Mouse (Mus musculus): ENCODE measurements around the gene Fbxo40. TPM values are rescaled to one million over a fixed set of nuclear protein-coding genes. Genes with fewer than 3 reads are reported as not detected.

The Fbxo40 gene
- polyA plus RNA-seq, 1 experiment = 0.03 TPM

DNA sequence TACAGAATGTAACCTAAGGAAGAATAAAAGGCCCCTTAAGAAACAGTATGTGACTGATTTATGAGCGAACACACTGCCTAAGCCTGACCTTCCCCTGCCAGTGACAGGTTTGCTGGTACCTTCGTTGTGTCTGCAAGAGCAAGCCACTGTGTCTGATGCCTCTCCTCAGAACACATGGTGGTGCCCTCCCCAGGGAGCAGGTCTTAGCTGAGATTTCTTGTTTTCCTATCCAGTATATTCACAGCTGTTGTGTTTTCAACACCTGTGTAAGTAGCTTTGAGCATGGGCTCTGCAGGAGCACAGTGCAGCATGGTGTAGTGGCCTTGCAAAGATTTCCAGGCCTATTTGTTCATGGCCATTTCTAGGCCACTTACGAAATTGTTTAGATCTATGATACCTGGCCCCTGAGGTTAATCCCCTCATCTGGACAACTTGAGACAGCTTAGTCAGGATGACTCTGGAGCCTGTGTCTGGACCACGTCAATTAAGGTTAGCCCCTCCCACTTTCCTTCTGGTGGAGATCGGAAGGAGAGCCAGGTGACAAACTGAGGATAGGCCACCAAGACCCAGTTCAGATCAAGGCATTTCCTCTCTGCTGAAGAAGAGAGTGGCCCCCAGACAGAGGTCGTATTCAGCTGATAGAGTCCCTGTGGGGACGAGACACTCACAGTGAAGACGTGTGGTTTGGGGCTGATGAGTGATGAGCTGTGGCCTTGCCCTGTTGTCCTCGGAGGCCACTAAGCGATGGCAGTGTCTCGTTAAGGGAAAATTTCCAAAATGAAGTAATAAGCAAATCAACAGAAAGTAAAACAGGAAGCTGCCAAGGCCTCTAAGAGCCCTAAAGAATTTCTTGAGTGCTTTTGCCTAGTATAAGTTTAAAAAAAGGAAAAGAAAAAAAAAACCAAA, 59.8 kb downstream of the Fbxo40 start:
- TF ChIP-seq POLR2A (IDR thresholded peaks at IDR 0.05; ENCODE audit: borderline replicate concordance, extremely low read depth, insufficient read depth, insufficient read length, poor library complexity, severe bottlenecking) (no peak), CTCF (IDR thresholded peaks at IDR 0.05; ENCODE audit: borderline replicate concordance, extremely low read depth, insufficient read depth, insufficient read length) (no peak)
- no peak for DNase-seq (ENCODE audit: low read depth)

DNA sequence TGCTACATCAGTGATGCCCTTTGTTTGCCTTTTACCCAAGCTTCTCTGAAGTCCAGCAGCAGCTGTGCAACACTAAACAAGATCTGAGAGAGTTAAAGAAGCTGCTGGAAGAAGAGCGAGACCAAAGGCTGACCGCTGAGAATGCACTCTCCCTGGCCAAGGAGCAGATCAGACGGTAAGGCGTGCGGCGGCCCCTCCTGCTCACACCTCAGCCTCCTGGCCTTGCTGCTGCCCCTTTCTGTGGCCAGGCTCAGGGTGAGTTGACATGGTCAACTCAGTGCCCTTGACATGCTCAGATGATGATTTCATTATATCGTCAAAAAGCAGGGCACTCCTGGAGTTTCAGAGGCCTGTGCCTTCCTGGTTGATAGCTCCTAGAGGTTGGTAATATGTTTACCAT, 61.1 kb downstream of the Fbxo40 start:
- TF ChIP-seq CTCF (IDR thresholded peaks at IDR 0.05; ENCODE audit: borderline replicate concordance, extremely low read depth, insufficient read depth, insufficient read length) = no peak
- no peak for TF ChIP-seq POLR2A (IDR thresholded peaks at IDR 0.05; ENCODE audit: borderline replicate concordance, extremely low read depth, insufficient read depth, insufficient read length, poor library complexity, severe bottlenecking)
- DNase-seq (ENCODE audit: low read depth) = no peak

DNA sequence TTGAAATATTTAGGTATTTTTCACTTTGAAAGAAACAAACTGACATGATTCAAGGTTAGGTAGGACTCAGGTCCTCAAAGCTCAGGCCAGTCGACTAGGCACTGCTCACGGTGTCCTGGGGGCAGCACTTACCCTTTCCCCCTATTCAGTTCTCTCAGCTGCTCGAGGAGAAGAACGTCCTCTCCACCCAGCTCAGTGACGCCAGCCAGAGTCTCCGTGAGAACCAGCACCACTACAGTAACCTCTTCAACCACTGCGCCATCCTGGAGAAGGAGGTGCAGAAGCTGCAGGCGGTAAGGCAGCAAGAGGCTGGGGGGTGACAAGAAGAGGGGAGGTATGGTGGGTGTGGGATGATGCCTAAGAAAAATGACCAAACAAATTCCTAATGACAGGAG, 62.2 kb downstream of the Fbxo40 start:
- DNase-seq (ENCODE audit: low read depth) = no peak
- TF ChIP-seq POLR2A (IDR thresholded peaks at IDR 0.05; ENCODE audit: borderline replicate concordance, extremely low read depth, insufficient read depth, insufficient read length, poor library complexity, severe bottlenecking) = no peak
- no peak for TF ChIP-seq CTCF (IDR thresholded peaks at IDR 0.05; ENCODE audit: borderline replicate concordance, extremely low read depth, insufficient read depth, insufficient read length)

DNA sequence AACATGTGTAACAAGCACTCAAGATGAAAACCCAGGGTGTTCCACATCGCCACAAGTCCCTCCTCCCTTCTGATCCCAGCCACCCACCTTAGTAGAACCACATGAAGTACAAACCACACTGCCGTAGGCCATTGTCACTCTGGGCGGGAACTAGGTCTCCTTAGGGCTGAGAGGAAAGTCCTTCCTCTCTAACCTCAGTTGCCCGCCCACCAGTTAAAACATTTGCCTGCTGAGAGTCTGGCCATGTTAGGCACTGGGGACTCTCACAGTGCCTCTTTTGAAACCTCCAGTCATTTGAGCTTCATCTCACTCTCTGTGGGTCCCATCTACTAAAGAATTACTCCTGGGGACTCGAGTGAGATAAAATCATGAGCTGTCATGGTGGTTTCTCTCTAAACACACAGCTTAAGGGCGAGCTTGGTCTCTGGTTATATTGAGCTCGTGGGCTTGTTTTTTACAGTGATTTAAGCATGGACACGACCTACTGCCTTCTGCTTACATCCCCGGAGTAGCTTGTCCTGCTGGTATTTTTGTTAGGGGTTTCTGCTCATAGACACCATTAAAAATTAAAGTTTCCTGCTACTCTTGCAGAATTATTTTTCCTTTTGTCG, 62.7 kb downstream of the Fbxo40 start:
- TF ChIP-seq POLR2A (IDR thresholded peaks at IDR 0.05; ENCODE audit: borderline replicate concordance, extremely low read depth, insufficient read depth, insufficient read length, poor library complexity, severe bottlenecking) (no peak), CTCF (IDR thresholded peaks at IDR 0.05; ENCODE audit: borderline replicate concordance, extremely low read depth, insufficient read depth, insufficient read length) (no peak)

DNA sequence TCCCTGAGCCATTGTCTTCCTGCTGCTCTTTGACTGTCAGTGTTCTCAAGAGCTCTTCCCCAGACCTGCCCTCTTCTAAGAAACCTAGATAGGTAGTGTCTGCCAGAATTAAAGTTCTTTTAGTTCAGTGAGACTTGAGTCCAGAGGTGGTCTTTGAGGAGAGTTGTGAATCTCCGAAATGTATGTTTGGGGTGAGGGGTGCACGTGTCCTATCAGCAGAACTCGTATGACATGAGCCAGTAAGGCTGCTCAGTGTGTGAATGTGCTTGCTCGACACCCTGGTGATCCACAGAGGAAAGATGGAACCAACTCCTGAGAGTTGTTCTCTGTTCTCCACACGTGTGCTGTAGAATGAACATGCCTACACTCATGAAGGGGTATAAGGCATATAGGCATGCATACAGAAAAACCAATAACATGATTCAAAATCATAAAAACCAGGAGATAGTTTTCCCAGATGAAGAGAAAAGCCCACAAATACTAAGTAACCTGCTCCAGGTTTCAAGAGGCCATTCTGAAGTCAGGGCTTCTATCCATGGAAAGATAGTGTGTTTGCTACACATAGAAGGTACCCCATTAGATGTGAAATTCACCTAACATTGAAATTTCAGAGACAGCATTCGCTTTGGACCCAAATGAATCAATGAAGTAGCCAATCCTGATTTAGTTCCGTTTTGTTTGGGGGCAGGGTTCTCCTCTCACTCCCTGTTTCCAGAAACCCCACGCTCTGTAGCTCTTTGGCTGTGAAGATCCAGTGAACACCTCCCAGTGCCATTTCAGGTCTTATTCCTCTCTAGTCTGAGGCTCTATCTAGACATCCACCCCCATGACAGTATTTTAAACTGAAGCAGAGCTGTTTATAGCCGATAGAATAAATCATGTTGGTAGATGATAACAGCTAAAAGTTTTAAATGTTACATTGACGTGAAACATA, 63.5 kb downstream of the Fbxo40 start:
- no peak for DNase-seq (ENCODE audit: low read depth)
- TF ChIP-seq CTCF (IDR thresholded peaks at IDR 0.05; ENCODE audit: borderline replicate concordance, extremely low read depth, insufficient read depth, insufficient read length) (no peak), POLR2A (IDR thresholded peaks at IDR 0.05; ENCODE audit: borderline replicate concordance, extremely low read depth, insufficient read depth, insufficient read length, poor library complexity, severe bottlenecking) (no peak)

More for the DNA sequence above, 62.7 kb downstream of the Fbxo40 start:
- DNase-seq (ENCODE audit: low read depth) = no peak

DNA sequence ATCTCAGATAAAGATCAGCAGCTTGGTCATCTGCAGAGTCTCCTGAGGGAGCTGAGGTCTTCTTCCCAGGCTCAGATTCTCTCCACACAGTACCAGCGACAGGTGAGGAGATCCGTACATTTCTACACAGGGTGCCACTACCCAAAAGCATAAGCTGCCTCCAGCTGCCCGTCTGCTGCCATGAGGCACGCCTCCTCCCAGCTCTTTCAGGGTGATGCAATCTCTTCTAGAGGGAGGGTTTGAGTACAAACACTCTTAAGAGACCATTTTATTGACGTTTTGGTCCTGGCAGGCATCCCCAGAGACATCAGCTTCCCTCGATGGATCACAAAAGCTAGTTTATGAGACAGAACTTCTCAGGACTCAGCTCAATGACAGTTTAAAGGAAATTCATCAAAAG, 64.5 kb downstream of the Fbxo40 start:
- no peak for DNase-seq (ENCODE audit: low read depth)
- no peak for TF ChIP-seq CTCF (IDR thresholded peaks at IDR 0.05; ENCODE audit: borderline replicate concordance, extremely low read depth, insufficient read depth, insufficient read length)
- no peak for TF ChIP-seq POLR2A (IDR thresholded peaks at IDR 0.05; ENCODE audit: borderline replicate concordance, extremely low read depth, insufficient read depth, insufficient read length, poor library complexity, severe bottlenecking)

DNA sequence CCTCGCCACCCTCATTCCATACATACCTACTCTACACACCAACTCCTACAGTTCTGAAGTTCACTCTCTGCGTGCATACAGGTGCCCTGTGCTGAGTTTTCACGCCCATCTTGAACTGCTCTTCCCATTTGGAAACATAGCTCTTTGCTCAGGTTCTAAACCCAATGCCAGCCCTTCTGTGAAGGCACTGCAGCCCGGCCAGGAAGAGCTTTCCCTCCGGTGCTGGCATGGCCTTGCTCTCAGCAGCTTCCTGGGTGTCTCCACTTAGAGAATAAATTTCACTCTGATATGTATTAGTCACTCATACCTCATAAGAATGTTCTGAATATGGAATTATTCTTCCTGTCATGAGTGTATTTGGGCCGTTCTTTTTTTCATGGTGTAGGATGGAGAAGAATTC, 64.9 kb downstream of the Fbxo40 start:
- no peak for TF ChIP-seq POLR2A (IDR thresholded peaks at IDR 0.05; ENCODE audit: borderline replicate concordance, extremely low read depth, insufficient read depth, insufficient read length, poor library complexity, severe bottlenecking)
- DNase-seq (ENCODE audit: low read depth) = no peak

DNA sequence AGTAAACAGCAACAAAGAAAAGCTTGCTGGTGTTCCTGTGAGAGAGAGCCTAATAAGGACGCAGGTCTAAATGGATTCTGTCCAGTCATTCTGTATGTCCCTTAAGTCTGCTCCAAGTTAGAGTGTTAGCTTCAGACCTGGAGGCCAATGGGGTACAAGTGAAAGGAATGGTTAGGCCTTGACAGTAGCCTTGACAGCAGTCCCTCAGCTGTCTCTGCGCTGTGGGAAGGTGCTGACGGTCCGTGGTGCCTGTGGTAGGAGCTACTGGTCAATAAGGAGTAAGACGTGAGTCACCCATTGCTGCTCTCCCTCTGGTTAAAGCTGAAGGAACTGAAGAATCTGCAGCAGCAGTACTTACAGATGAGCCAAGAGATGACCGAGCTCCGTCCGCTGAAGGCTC, 66.0 kb downstream of the Fbxo40 start:
- no peak for DNase-seq (ENCODE audit: low read depth)
- no peak for TF ChIP-seq CTCF (IDR thresholded peaks at IDR 0.05; ENCODE audit: borderline replicate concordance, extremely low read depth, insufficient read depth, insufficient read length)
- TF ChIP-seq POLR2A (IDR thresholded peaks at IDR 0.05; ENCODE audit: borderline replicate concordance, extremely low read depth, insufficient read depth, insufficient read length, poor library complexity, severe bottlenecking) = no peak

DNA sequence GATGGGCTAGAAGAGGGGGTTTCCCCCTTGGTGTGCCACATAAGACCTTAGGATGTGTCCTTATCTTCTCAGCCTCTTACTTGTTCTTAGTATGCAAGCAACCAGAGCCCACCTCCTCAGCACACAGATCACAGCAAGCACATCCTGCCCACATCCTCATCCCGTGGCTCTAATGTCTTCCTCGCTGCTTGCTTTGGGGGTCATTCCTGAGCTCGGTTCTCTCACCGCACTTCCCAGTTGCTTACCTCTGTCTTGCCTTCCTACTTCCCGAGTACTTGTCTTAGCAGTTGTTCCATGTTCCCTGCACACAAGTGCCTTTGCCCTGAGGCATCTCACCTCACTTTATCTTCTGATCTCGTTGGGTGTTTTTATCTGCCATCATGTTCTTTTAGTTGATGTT, 68.3 kb downstream of the Fbxo40 start:
- no peak for TF ChIP-seq CTCF (IDR thresholded peaks at IDR 0.05; ENCODE audit: borderline replicate concordance, extremely low read depth, insufficient read depth, insufficient read length)
- TF ChIP-seq POLR2A (IDR thresholded peaks at IDR 0.05; ENCODE audit: borderline replicate concordance, extremely low read depth, insufficient read depth, insufficient read length, poor library complexity, severe bottlenecking) = no peak
- no peak for DNase-seq (ENCODE audit: low read depth)

DNA sequence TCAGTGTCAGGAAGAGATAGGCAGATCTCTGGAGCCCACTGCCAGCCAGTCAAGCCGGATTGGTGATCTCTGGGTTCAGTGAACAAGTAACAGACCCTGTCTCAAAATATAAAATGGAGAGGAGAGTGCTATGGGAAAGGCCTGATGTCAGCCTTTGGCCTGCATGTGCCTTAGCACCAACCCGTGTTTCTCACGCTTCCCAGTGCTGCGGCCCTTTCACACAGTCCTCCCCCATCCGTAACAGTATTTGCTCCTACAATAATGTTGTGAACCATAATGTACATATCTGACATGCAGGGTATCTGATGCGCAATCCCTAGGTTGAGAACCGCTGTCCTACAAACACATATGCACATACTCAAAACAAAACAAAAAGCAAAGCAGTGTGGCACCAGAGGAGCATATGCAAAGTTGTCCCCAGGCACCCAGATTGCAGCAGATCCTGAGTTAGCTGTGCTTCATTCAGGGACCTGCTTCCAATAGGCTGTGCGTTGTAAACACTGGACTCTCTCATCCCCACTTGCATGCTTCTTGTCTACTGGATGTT, 69.1 kb downstream of the Fbxo40 start:
- TF ChIP-seq CTCF (IDR thresholded peaks at IDR 0.05; ENCODE audit: borderline replicate concordance, extremely low read depth, insufficient read depth, insufficient read length) (no peak), POLR2A (IDR thresholded peaks at IDR 0.05; ENCODE audit: borderline replicate concordance, extremely low read depth, insufficient read depth, insufficient read length, poor library complexity, severe bottlenecking) (no peak)
- no peak for DNase-seq (ENCODE audit: low read depth)

DNA sequence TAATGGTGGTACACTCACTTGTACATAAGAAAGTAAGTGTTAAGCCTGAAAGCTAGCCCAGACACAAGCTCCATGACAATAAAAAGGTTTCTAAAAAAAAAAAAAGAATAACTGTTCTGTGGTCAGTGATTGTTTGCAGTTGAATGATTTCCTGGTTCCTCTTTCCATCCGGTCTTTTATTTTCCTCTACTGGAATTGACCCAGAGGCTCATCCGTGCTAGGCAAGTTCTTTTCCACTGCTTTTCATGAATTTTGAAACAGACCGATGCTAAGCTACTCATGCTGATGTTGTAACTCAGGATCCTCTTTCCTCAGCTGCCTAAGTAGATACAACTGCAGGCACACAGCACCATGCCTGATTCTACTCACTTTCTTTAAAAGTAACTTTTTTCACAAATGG, 69.9 kb downstream of the Fbxo40 start:
- TF ChIP-seq CTCF (IDR thresholded peaks at IDR 0.05; ENCODE audit: borderline replicate concordance, extremely low read depth, insufficient read depth, insufficient read length) = no peak
- no peak for TF ChIP-seq POLR2A (IDR thresholded peaks at IDR 0.05; ENCODE audit: borderline replicate concordance, extremely low read depth, insufficient read depth, insufficient read length, poor library complexity, severe bottlenecking)
- DNase-seq (ENCODE audit: low read depth) = no peak
